Mouse (Mus musculus) liver, adult 2 months (tissue): Measurements from ENCODE around the gene Gja6.

Experiments used
- CTCF ChIP-seq: fragments of 200-500 bp; IDR thresholded peaks from 2 replicates; pipeline ENCODE4 v1.5.1; 2011; ENCODE audit warnings: low read depth, low read length, control low read depth
- POLR2A ChIP-seq: fragments of 200-500 bp; IDR thresholded peaks from 2 replicates; pipeline ENCODE4 v1.6.1; 2011; ENCODE audit warnings: low read length, control low read depth; ENCODE audit not compliant: insufficient read depth; ENCODE audit errors: extremely low read depth

GRCm38 (mm10) chrX:160866576-160866975 is 40.3 kb downstream of the Gja6 start:
- no peak for TF ChIP-seq POLR2A
- no peak for TF ChIP-seq CTCF
